Mouse (Mus musculus): ENCODE data around the gene Dpp4.

DNA sequence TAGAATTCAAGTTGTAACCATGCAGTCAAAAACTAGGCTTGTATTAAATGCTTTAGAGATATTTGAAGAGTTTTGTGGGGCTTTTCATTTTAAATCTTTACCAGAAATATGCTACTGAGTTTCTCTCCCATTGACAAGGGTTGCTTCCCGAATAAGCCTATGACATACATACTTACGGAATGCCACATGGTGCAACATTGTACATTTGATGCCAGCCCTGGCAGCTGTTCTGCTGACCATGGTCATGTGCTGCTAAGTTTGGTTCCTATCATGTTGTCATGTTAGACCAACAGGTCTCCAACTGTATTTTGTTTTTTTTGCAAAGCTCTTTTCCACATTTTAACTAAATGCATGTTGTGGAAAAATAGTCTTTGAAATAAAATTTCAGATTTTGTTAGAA lies 86.6 kb downstream of the Dpp4 start:
- TF ChIP-seq CTCF (IDR thresholded peaks at IDR 0.05; ENCODE audit: low read depth, low read length) (no peak), POLR2A (IDR thresholded peaks at IDR 0.05; ENCODE audit: extremely low read depth, insufficient read depth, low read length) (no peak)

Measured in liver, adult 2 months (tissue).